ENCODE assay signal across 8 mouse cellular contexts in the genomic region with DNA sequence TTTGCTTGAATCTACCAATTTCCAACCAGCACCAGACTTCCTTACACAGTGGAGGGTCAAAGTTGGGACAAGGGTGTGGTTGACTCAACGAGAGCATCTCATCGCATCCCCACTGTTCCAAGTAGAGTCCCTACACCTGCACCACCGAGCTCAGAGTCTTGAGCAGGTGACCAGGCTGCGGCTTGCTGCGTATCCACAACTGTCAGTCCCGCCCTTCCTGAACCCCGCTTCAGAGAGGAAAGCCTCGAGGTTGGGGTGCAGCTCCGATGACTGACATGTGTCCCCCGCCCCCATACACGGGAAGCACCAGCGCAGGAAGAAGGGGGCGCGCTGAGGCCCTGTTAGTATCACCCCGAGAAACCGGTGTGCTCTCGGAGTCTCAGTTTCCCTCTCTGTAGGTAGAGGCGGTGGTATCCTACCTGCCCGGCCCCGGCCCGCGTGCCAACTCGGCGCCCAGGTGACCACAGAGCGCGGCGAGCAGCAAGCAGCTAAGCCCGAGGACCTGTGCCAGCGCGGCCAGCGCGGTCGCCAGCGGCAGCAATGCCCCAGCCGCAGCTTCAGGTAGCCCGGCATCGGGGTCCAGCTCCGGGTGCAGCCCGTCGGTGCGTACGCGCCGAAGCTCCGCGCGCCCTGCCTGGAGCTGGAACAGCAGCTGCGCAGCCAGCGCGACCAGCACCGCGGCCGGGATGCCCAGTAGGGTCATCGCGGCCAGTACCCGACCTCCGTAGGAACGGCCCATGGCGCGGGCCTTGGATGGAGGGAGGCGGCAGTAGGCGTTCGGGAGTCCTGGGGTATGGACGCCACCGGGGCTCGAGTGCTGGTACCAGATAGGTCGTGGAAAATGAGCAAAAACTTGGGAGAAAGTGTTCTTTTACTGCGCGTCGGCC. TPM values are rescaled to one million over a fixed set of nuclear protein-coding genes. Genes with fewer than 3 reads are reported as not detected.
DNase-seq lines count a peak whose midpoint lies in the region; ATAC-seq and TF ChIP-seq lines count a peak whose summit lies in the region.

A gene (minus strand): TSS at position 801 of the 887 bp plus-strand sequence.

- no peak for DNase-seq in heart, postnatal 4 days
- peak; percentile 29 to 36 for DNase-seq in lung, postnatal 4 days
- DNase-seq in thymus, postnatal 36 days = peak; percentile 71 to 85
- no peak for DNase-seq in right cerebral cortex, adult 2 months (ENCODE audit: low spot score in 2 of 2)
- no peak for DNase-seq in urinary bladder, postnatal 10 days (ENCODE audit: low spot score)

- H3K27me3 ChIP-seq in heart, embryonic 14.5 days (ENCODE audit: control insufficient read depth, insufficient read depth, low read length) = peaks cover 78% of the 10 kb centered on the region
- peaks cover 3% of the 10 kb centered on the region; the same call in 1 of the 2 replicates for H3K27me3 ChIP-seq in ES-Bruce4 (ENCODE audit: control insufficient read depth, insufficient read depth, low read length, poor library complexity, severe bottlenecking)
- H3K27me3 ChIP-seq in forebrain, embryonic 16.5 days (replicated peaks; ENCODE audit: control insufficient read depth, insufficient read depth, low read length) = peaks cover 67% of the 10 kb centered on the region

- peak; percentile 17 for TF ChIP-seq CTCF in ES-Bruce4 (IDR thresholded peaks at IDR 0.05; ENCODE audit: low read depth, low read length)

- TF ChIP-seq EP300 in ES-Bruce4 (IDR thresholded peaks at IDR 0.05; ENCODE audit: insufficient read depth, low read depth, low read length) = no peak

- peak within 1 kb of the TSS; percentile 38 to 42 for H3K4me3 ChIP-seq in heart, embryonic 14.5 days (ENCODE audit: control insufficient read depth in 1 of 2, insufficient read depth in 1 of 2, low read depth in 1 of 2, low read length in 2 of 2)
- H3K4me3 ChIP-seq in ES-Bruce4 (ENCODE audit: low read depth, low read length) = peak within 1 kb of the TSS; percentile 77
- H3K4me3 ChIP-seq in forebrain, embryonic 16.5 days (replicated peaks; ENCODE audit: low read length) = peak within 1 kb of the TSS; percentile 28

- H3K4me2 ChIP-seq in heart, embryonic 14.5 days (ENCODE audit: low read length) = peak within 1 kb of the TSS; percentile 69
- peak within 1 kb of the TSS; percentile 41 for H3K4me2 ChIP-seq in forebrain, embryonic 16.5 days (ENCODE audit: low read length)

- H3K9ac ChIP-seq in heart, embryonic 14.5 days (ENCODE audit: low read length) = peak within 1 kb of the TSS; percentile 42; the same call in 1 of the 2 replicates
- H3K9ac ChIP-seq in ES-Bruce4 (ENCODE audit: low read depth, poor library complexity, severe bottlenecking) = peak within 1 kb of the TSS; percentile 78
- H3K9ac ChIP-seq in forebrain, embryonic 16.5 days (replicated peaks; ENCODE audit: low read depth, low read length) = no peak within 1 kb of the TSS

- TF ChIP-seq POLR2A in ES-Bruce4 (IDR thresholded peaks at IDR 0.05; ENCODE audit: insufficient read depth, low read length) = peak; percentile 53

- H3K27ac ChIP-seq in heart, embryonic 14.5 days (replicated peaks in 1 of 2; ENCODE audit: control insufficient read depth in 1 of 2, insufficient read depth in 1 of 2, low read depth in 2 of 2, low read length in 2 of 2) = no peak within 1 kb of the TSS
- no peak within 1 kb of the TSS for H3K27ac ChIP-seq in ES-Bruce4 (ENCODE audit: insufficient read depth, low read length)
- H3K27ac ChIP-seq in forebrain, embryonic 16.5 days (ENCODE audit: low read length) = no peak within 1 kb of the TSS

- 5% methylated on average over 70 of the region's 70 CpGs for WGBS in heart, embryonic 14.5 days
- WGBS in forebrain, embryonic 16.5 days = 5% methylated on average over 70 of the region's 70 CpGs

- no peaks in the 10 kb centered on the region for H3K9me3 ChIP-seq in heart, embryonic 14.5 days (ENCODE audit: control insufficient read depth, low read length)
- no peaks in the 10 kb centered on the region for H3K9me3 ChIP-seq in ES-Bruce4 (replicated peaks; ENCODE audit: control insufficient read depth, insufficient read depth, low read length, poor library complexity, severe bottlenecking)
- H3K9me3 ChIP-seq in forebrain, embryonic 16.5 days (ENCODE audit: control insufficient read depth, low read length) = no peaks in the 10 kb centered on the region

- no peak for ATAC-seq in heart, embryonic 14.5 days (ENCODE audit: insufficient number of reproducible peaks, insufficient read depth, low FRiP score, low read depth)
- ATAC-seq in forebrain, embryonic 16.5 days = no peak

- H3K4me1 ChIP-seq in heart, embryonic 14.5 days (ENCODE audit: control insufficient read depth in 2 of 2, insufficient read depth in 2 of 2, low read length in 2 of 2) = peaks cover 7 to 13% of the 10 kb centered on the region in 2 experiments
- no peaks in the 10 kb centered on the region for H3K4me1 ChIP-seq in ES-Bruce4 (ENCODE audit: control insufficient read depth, insufficient read depth, low read length)
- peaks cover 13% of the 10 kb centered on the region for H3K4me1 ChIP-seq in forebrain, embryonic 16.5 days (replicated peaks; ENCODE audit: control insufficient read depth, insufficient read depth, low read length)

- H3K36me3 ChIP-seq in heart, embryonic 14.5 days (ENCODE audit: control insufficient read depth, insufficient read depth, low read length) = no peaks in the 10 kb centered on the region
- H3K36me3 ChIP-seq in ES-Bruce4 (ENCODE audit: control insufficient read depth, insufficient read depth, low read length, poor library complexity, severe bottlenecking) = no peaks in the 10 kb centered on the region
- H3K36me3 ChIP-seq in forebrain, embryonic 16.5 days (ENCODE audit: control insufficient read depth, insufficient read depth) = no peaks in the 10 kb centered on the region

RNA-seq across cellular contexts. Expression of the gene that starts here (rescaled TPM):
- polyA plus RNA-seq in heart, embryonic 14.5 days (2014; fragmentation: Nextera tagmentation; extraction: Ambion mirVana) = 0.53 TPM in 1 of 2 replicates, not detected in the other
- not detected for total RNA-seq in heart, postnatal 4 days (2021)
- 2.2 and 2.4 TPM in 2 replicates for polyA plus RNA-seq in ES-Bruce4 (2011; ENCODE audit: insufficient read depth, insufficient read length, low read depth, missing spikeins)
- 0.15 and 0.16 TPM in 2 replicates for polyA plus RNA-seq in forebrain, embryonic 16.5 days (2015; fragmentation: Nextera tagmentation; extraction: Ambion mirVana)

Comparison
In these comparisons a context has a peak if more than half of its experiments do, and no peak if none do; other contexts are left out.
1. DNase-seq: peak in lung, postnatal 4 days (2 of 2) and thymus, postnatal 36 days (2 of 2); none in heart, postnatal 4 days (single experiment), right cerebral cortex, adult 2 months (0 of 2) and urinary bladder, postnatal 10 days (single experiment).
2. Peak in every context shown above with its lines, with median percentiles within 50 percentile points of each other: H3K4me3 ChIP-seq.